Comparison of ENCODE assay signal across 10 mouse cellular contexts in the genomic region with DNA sequence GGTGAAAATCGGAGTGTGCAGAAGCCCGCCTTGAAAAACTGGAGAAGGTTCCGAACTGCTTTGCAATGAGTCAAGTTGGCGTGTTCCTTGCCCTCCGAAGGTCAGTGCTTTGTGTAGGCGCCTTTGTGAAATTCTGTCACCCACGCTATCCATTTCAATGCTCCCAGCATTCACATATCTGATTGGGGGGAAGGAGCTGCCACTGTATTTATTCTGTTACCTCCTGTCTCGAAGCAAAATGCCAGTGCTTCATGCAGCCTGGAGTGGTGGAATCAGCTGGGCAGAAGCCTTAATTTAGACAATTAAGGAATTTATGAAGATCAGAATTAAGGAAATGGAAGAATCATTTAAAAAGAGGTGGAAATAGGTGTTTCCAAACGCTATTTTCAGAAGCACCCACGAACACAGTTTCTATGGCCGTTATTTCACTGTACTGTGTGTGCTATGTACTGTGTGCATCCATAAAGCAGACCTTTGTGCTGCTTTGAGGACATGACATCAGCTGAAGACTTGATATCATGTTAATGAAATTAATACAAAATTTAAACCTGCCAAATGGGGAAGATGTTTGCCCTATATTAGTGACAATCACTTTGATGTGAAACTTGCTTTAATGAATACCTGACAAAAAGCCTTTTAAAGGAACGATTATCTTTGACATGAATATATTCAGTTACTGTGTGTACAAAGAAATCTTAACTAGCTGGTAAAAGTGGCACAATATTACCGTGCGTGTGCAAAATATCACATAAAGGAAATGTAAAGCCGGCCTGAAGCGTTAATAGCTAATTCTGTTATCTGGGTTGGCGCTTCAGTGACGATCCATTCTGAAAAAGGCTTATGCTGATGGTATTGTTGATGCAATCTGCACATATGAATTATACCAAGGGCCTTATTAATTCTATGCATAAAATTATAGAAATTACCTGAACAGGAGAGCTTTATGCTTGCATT.
DNase-seq lines count a peak whose midpoint lies in the region; ATAC-seq and TF ChIP-seq lines count a peak whose summit lies in the region.
"Had no signal": no experiment of that assay in that cellular context is flagged by ENCODE, and none has a peak within 500 bp of the region (broad histone marks: within the 10 kb centered on the region; RNA-seq: fewer than 3 reads in every experiment).

No protein-coding gene starts in this region.

- H3K36me3 ChIP-seq in forebrain, postnatal 0 days (ENCODE audit: insufficient read depth) = no peaks in the 10 kb centered on the region
- no peaks in the 10 kb centered on the region for H3K36me3 ChIP-seq in limb, embryonic 11.5 days (ENCODE audit: control insufficient read depth, insufficient read depth, low read length)
- no peaks in the 10 kb centered on the region for H3K36me3 ChIP-seq in neural tube, embryonic 13.5 days
- H3K36me3 ChIP-seq in kidney, embryonic 14.5 days (ENCODE audit: control insufficient read depth, insufficient read depth, low read length) = no peaks in the 10 kb centered on the region

- WGBS in forebrain, postnatal 0 days = 30% methylated on average over 18 of the region's 18 CpGs
- 73% methylated on average over 18 of the region's 18 CpGs for WGBS in limb, embryonic 11.5 days
- 63% methylated on average over 18 of the region's 18 CpGs for WGBS in neural tube, embryonic 13.5 days
- WGBS in kidney, embryonic 14.5 days = 79% methylated on average over 18 of the region's 18 CpGs

- no peak for TF ChIP-seq CTCF in forebrain, postnatal 0 days (IDR thresholded peaks at IDR 0.05; ENCODE audit: low read depth)

- no peak overlapping the region for H3K9ac ChIP-seq in forebrain, postnatal 0 days
- H3K9ac ChIP-seq in limb, embryonic 11.5 days (ENCODE audit: low read length) = no peak overlapping the region
- no peak overlapping the region for H3K9ac ChIP-seq in neural tube, embryonic 13.5 days
- H3K9ac ChIP-seq in kidney, embryonic 14.5 days (ENCODE audit: low read depth, low read length) = no peak overlapping the region

- peak; percentile 12 for DNase-seq in brain, embryonic 18.5 days (ENCODE audit: low read depth, low spot score)
- DNase-seq in forebrain, postnatal 0 days = peak; percentile 42
- no peak for DNase-seq in limb, embryonic 11.5 days (ENCODE audit: low spot score)
- no peak for DNase-seq in right cerebral cortex, postnatal 4 days
- no peak for DNase-seq in embryo, embryonic 10.5 days (ENCODE audit: low spot score)
- DNase-seq: thymus, adult 18-20 months had no signal

- no peaks in the 10 kb centered on the region for H3K4me1 ChIP-seq in forebrain, postnatal 0 days (ENCODE audit: insufficient read depth)
- peaks cover 6% of the 10 kb centered on the region; the same call in 1 of the 2 replicates for H3K4me1 ChIP-seq in limb, embryonic 11.5 days (ENCODE audit: control insufficient read depth, insufficient read depth, low read length)
- H3K4me1 ChIP-seq in neural tube, embryonic 13.5 days (replicated peaks) = peaks cover 16% of the 10 kb centered on the region
- no peaks in the 10 kb centered on the region for H3K4me1 ChIP-seq in kidney, embryonic 14.5 days (ENCODE audit: control insufficient read depth, insufficient read depth, low read length)

- H3K4me3 ChIP-seq in forebrain, postnatal 0 days (ENCODE audit: low read depth, low read length) = no peak overlapping the region
- H3K4me3 ChIP-seq in limb, embryonic 11.5 days (ENCODE audit: low read depth, low read length) = no peak overlapping the region
- no peak overlapping the region for H3K4me3 ChIP-seq in neural tube, embryonic 13.5 days
- no peak overlapping the region for H3K4me3 ChIP-seq in kidney, embryonic 14.5 days (ENCODE audit: low read length)
- H3K4me3 ChIP-seq: left cerebral cortex, adult 2 months had no signal

- no peaks in the 10 kb centered on the region for H3K27me3 ChIP-seq in forebrain, postnatal 0 days (ENCODE audit: insufficient read depth, low read length)
- no peaks in the 10 kb centered on the region for H3K27me3 ChIP-seq in limb, embryonic 11.5 days (ENCODE audit: control insufficient read depth, insufficient read depth, low read length)
- H3K27me3 ChIP-seq in neural tube, embryonic 13.5 days = no peaks in the 10 kb centered on the region
- H3K27me3 ChIP-seq in kidney, embryonic 14.5 days (ENCODE audit: control insufficient read depth, insufficient read depth, low read length) = no peaks in the 10 kb centered on the region

- peak; percentile 67 for ATAC-seq in forebrain, postnatal 0 days
- ATAC-seq in limb, embryonic 11.5 days (ENCODE audit: insufficient number of reproducible peaks, low FRiP score, low TSS enrichment, low read depth) = peak; percentile 24; the same call in 1 of the 2 replicates
- peak; percentile 66; the same call in 1 of the 2 replicates for ATAC-seq in neural tube, embryonic 13.5 days (ENCODE audit: low read depth)
- ATAC-seq in kidney, embryonic 14.5 days (ENCODE audit: low FRiP score, low TSS enrichment) = no peak
- ATAC-seq: CD4-positive, CD25-positive, alpha-beta regulatory T cell, adult 4 months had no signal

- peak overlapping the region; percentile 62 for H3K27ac ChIP-seq in forebrain, postnatal 0 days (ENCODE audit: low read depth, low read length)
- H3K27ac ChIP-seq in limb, embryonic 11.5 days (replicated peaks; ENCODE audit: low read depth, low read length) = no peak overlapping the region
- H3K27ac ChIP-seq in neural tube, embryonic 13.5 days (replicated peaks) = peak overlapping the region; percentile 57
- no peak overlapping the region for H3K27ac ChIP-seq in kidney, embryonic 14.5 days (ENCODE audit: low read depth, low read length)
- H3K27ac ChIP-seq: left cerebral cortex, adult 2 months had no signal

- 0 out of 2 replicates have a peak overlapping the region, but pooled peaks have one; percentile 8 for H3K4me2 ChIP-seq in forebrain, postnatal 0 days (ENCODE audit: low read depth)
- H3K4me2 ChIP-seq in limb, embryonic 11.5 days (ENCODE audit: low read depth, severe bottlenecking) = no peak overlapping the region
- no peak overlapping the region; the same call in 1 of the 2 replicates for H3K4me2 ChIP-seq in neural tube, embryonic 13.5 days
- H3K4me2 ChIP-seq in kidney, embryonic 14.5 days (replicated peaks; ENCODE audit: low read depth, low read length) = no peak overlapping the region

- H3K9me3 ChIP-seq in forebrain, postnatal 0 days (ENCODE audit: low read length) = no peaks in the 10 kb centered on the region
- H3K9me3 ChIP-seq in limb, embryonic 11.5 days (ENCODE audit: control insufficient read depth, low read length) = no peaks in the 10 kb centered on the region
- H3K9me3 ChIP-seq in neural tube, embryonic 13.5 days = no peaks in the 10 kb centered on the region
- H3K9me3 ChIP-seq in kidney, embryonic 14.5 days (ENCODE audit: control insufficient read depth, low read length) = no peaks in the 10 kb centered on the region

Comparison
In these comparisons a context has a peak if more than half of its experiments do, and no peak if none do; other contexts are left out.
1. DNase-seq: peak in brain, embryonic 18.5 days (single experiment) and forebrain, postnatal 0 days (single experiment); none in limb, embryonic 11.5 days (single experiment), right cerebral cortex, postnatal 4 days (single experiment) and embryo, embryonic 10.5 days (single experiment).
2. H3K27ac ChIP-seq: peak in forebrain, postnatal 0 days (single experiment) and neural tube, embryonic 13.5 days (single experiment); none in limb, embryonic 11.5 days (single experiment) and kidney, embryonic 14.5 days (single experiment).